Mouse (Mus musculus) liver, adult 2 months (tissue): ENCODE measurements at regions not wholly inside any gene's neighbourhood (a gene's known extent, or its start where the extent isn't known, plus 50 kb on each side); places are given as distances from the start of the nearest gene placed in this dataset.

ENCODE experiments used
- CTCF ChIP-seq: fragments of 200-500 bp; IDR thresholded peaks from 2 replicates; pipeline ENCODE4 v1.5.1; 2011; ENCODE audit warnings: low read depth, low read length, control low read depth
- POLR2A ChIP-seq: fragments of 200-500 bp; IDR thresholded peaks from 2 replicates; pipeline ENCODE4 v1.6.1; 2011; ENCODE audit warnings: low read length, control low read depth; ENCODE audit not compliant: insufficient read depth; ENCODE audit errors: extremely low read depth

- no peak for TF ChIP-seq CTCF
- TF ChIP-seq POLR2A = no peak
Measured at GRCm38 (mm10) chr5:133683021-133683420, 416.5 kb upstream of the Castor2 start.
